Mouse (Mus musculus) retina, postnatal 7 days (tissue): ENCODE results near the gene Mettl7a2.

ENCODE experiments used
- DNase-seq: peaks from one replicate; pipeline ENCODE4 v3.0.0-alpha.2; 2012; ENCODE audit warnings: low read depth, low spot score

The Mettl7a2 gene

DNA sequence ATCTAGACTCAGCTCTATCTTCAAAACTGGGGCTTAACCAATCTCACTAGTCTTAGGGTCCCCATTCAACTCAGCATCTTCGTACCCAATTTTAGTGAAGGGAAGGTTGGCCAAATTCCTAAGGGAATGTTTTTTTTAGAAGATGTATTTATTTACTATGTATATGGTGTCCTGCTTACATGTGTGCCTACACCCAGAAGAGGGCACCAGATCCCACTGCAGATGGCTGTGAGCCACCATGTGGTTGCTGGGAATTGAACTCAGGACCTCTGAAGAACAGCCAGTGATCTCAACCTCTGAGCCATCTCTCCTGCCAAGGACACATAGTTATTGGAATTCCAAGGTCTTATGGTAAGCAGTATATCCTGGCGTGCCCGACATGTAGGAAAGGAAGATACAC lies 42.6 kb downstream of the Mettl7a2 start:
- no peak for DNase-seq

DNA sequence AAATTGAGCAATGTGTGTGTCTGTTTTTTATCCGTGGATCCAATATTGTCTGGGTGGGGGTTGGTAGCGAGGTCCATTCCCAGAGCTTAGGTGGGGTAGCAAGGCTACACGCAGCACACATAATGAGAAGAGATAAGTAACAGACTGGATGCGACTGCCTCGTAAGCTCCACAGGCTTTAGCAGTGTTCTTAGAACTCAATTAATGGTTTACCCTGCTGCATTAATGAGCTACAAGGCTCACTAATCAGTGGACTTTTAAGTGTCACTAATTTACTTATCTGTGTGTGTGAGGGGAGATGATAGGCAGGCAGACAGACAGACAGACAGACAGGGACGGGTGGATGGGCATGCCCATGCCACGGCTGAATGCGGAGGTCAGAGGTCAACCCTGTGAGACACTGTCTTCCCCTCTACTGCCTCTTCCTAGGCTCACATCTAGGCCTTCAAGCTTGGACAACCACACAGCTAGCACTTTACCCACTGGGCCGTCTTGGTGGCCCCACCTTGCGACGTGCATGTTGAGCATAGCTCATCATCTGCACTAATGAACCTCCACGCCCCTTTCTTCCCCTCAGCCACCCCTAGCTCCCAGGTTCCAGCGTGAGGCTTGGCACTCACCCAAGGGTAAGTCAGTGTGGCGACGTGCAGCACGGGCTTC lies 47.7 kb downstream of the Mettl7a2 start:
- DNase-seq, result no peak

DNA sequence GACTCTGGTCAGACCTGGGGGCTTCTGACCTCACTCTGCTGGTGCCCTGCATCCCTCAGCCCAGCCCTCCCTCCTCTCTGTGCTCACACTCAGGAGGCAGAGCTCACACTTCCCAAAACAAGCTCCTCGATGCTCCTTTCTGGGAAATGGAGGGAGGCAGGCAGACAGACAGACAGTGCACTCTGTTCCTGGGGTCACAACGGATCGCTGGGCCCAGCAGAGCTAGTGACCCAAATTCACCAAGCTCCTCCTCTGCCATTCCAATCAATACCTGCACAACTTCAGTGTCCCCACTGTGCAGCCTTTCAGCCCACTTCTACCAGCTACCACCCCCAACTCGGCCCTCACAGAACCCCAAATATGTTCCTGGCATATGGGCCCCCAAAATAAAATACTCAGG lies 48.8 kb downstream of the Mettl7a2 start:
- no peak for DNase-seq

DNA sequence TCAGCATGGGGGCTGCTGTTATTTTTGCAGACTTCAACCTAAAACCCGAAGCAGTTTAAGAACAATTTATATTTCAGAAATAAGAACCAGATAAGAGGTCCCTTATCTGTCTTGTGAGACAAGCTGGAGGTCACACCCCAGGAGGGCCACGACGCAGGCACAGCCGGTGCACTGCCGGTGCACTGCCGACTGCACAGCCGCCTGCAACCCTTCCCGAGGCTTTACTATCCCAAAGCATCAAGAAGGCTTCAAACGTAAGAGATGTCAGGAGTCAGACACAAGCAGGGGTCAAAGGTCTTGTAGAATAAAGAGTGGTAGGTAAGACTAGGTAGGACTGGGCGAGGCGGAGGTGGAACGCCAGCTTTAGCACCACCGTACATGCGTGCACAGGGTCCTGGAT lies 49.3 kb downstream of the Mettl7a2 start:
- DNase-seq, result no peak

DNA sequence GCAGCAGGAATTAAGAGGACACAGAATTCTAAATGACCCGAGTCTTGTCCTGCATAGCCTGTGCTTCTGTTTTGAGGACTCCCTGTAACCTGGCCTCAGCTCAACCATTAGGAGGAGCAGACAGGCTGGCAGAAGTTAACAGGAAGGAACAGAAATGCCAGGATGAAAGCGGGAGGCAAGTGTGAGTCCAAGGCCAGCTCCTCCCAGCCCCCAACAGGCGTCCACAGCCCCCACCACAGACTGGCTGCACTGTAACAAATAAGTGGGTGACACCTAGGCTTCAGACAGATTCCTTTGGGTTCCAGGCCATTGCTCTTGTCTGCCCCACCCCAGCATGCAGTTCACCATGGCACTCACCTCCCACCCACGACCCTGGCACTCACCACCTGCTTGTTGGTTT lies 49.8 kb downstream of the Mettl7a2 start:
- no peak for DNase-seq

DNA sequence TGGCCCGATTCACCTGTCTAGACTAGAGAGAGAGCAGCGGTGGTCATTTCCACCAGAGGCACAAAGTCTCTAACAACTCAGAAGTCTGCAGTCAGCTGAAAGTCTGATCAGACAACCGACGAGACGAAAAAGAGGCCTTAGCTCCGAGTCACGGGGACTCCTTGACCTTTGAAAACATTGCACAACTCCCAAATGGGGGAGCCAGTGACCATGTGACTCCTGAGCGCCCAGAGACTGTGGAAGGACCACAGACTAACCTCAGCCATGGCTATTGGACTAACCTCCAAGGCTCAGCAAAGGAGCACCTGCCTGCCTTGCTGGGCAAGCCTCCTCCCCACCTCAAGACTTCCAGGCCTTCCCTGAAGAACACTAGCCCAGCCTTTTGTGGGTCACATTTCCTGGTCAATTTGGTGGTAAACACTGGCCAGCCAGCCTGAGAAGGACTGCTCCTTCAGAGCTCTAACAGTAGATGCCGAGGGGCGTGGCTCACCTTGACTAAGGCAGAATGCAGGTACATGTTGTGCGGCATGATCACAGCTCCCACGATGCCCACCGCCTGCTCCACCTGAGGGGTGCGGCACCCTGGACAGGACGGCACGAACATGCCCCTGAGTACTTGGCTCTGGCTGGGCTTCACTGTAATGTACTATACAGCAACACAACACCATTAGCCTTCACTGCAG lies 50.5 kb downstream of the Mettl7a2 start:
- no peak for DNase-seq

DNA sequence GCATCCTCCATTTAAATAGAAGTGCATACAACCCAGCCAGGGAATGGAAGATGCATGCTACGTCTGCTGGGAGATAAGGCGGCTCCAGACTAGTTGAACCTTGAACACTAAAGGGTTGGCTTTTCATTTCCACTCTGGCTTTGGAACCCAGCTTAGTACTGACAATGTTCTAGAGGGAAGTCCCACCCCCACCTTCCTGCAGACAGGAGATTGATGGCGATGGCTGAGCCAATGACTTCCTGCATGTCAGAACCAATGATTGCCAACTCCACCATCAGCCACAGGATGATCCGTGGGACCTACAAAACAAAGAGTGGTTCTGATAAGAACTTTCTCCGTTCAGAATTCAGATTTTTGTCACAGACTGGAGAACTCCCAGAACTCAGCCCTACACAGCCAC lies 53.1 kb downstream of the Mettl7a2 start:
- no peak for DNase-seq

DNA sequence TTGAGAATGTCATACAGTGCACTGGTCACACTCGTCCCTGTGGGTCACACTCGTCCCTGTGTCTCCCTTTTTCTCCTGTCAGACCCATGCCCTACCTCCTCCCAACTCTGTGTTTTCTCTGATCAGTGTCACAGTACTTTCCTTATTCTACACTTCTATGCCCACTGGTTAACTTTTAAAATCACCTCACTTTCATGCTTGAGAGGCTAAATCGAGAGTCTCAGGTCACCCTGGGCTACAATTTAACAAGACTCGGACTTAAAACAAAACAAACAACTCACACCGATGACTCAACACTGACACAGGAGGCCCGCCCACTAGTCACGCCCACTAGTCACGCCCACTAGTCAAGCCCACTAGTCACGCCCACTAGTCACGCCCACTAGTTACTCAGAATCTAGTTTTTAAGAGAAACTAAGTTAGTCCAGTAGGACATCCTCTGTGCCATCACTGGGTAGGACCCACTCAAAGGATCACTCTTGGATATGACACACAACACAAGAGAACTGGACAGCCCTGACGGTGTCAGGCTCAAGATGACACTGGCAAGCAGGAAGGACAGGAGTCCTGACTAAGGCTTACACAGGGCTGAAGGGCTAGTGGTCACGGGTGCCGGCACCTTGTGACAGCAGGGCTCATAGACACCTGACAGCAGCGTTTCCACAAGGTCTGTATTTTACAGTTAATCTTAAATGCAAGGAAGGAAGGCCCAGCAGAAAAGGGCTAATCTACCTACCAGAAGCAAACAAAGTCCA lies 58.1 kb downstream of the Mettl7a2 start:
- DNase-seq, result no peak
